Mouse (Mus musculus): ENCODE measurements around the gene Syn3.

DNA sequence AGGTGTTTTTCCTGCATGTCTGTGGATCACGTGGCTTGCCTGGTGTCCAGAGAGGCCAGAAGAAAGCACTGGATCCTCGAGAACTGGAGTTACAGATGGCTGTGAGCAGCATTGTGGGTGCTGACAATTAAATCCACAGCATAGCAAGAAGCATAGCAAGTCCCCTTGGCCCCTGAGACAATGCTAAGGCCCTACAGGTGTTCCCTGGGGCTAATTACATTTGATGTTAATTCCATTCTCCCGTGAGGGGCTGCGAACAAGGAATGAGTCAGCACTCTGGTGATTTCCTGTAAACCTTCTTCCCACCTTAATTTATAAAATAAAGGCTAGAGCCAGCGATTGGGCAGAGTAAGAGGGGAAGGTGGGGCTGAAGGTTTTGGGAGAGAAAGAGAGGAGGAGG is 479.9 kb downstream of the Syn3 start:
- no peak for TF ChIP-seq GATA1 (IDR thresholded peaks at IDR 0.05; ENCODE audit: borderline replicate concordance, low read length)
- no peak for TF ChIP-seq FLI1 (IDR thresholded peaks at IDR 0.05; ENCODE audit: low read length)
